Mouse (Mus musculus): ENCODE measurements at regions not wholly inside any gene's neighbourhood (a gene's known extent, or its start where the extent isn't known, plus 50 kb on each side); places are given as distances from the start of the nearest gene placed in this dataset.

GRCm38 (mm10) chr1:72963449-72963848 is 52.3 kb downstream of the Tnp1 start:
- WGBS, result 45% methylated on average over 7 of the region's 7 CpGs
- Histone ChIP-seq H3K27me3 (ENCODE audit: control insufficient read depth, insufficient read depth, low read length) (no peaks in the 10 kb centered on the region), H3K9me3 (ENCODE audit: control insufficient read depth, low read length) (no peaks in the 10 kb centered on the region), H3K27ac (no peak overlapping the region), H3K4me1 (replicated peaks; ENCODE audit: control insufficient read depth, insufficient read depth, low read length) (0 out of 2 replicates have a peak, but pooled peaks cover 8% of the 10 kb centered on the region), H3K36me3 (replicated peaks; ENCODE audit: control insufficient read depth, insufficient read depth) (no peaks in the 10 kb centered on the region), H3K4me2 (replicated peaks) (no peak overlapping the region), H3K4me3 (replicated peaks; ENCODE audit: low read length) (no peak overlapping the region), H3K9ac (no peak overlapping the region; the same call in 1 of the 2 replicates)
- DNase-seq (ENCODE audit: low spot score) (no peak), ATAC-seq (ENCODE audit: low FRiP score) (0 out of 2 replicates have a peak, but pooled peaks have one; percentile 34)

GRCm38 (mm10) chr1:72960241-72960653 is 55.5 kb downstream of the Tnp1 start:
- DNase-seq (ENCODE audit: low spot score), result no peak

GRCm38 (mm10) chr1:72955387-72955786 is 60.3 kb downstream of the Tnp1 start:
- 93% methylated on average over 2 of the region's 2 CpGs for WGBS
- Histone ChIP-seq H3K4me2 (replicated peaks) (no peak overlapping the region), H3K27ac (no peak overlapping the region), H3K9ac (no peak overlapping the region), H3K27me3 (ENCODE audit: control insufficient read depth, insufficient read depth, low read length) (no peaks in the 10 kb centered on the region), H3K4me1 (replicated peaks; ENCODE audit: control insufficient read depth, insufficient read depth, low read length) (no peaks in the 10 kb centered on the region), H3K36me3 (replicated peaks; ENCODE audit: control insufficient read depth, insufficient read depth) (no peaks in the 10 kb centered on the region), H3K9me3 (ENCODE audit: control insufficient read depth, low read length) (no peaks in the 10 kb centered on the region), H3K4me3 (replicated peaks; ENCODE audit: low read length) (no peak overlapping the region)
- DNase-seq (ENCODE audit: low spot score) (no peak), ATAC-seq (ENCODE audit: low FRiP score) (no peak)

More at GRCm38 (mm10) chr1:72960241-72960653, 55.5 kb downstream of the Tnp1 start:
- WGBS, result 18% methylated on average over 4 of the region's 4 CpGs
- H3K4me3 ChIP-seq (replicated peaks; ENCODE audit: low read length), result no peak overlapping the region
- no peak overlapping the region for H3K9ac ChIP-seq
- no peak for ATAC-seq (ENCODE audit: low FRiP score)
- H3K4me1 ChIP-seq (replicated peaks; ENCODE audit: control insufficient read depth, insufficient read depth, low read length), result 0 out of 2 replicates have a peak, but pooled peaks cover 8% of the 10 kb centered on the region
- H3K9me3 ChIP-seq (ENCODE audit: control insufficient read depth, low read length), result no peaks in the 10 kb centered on the region
- H3K36me3 ChIP-seq (replicated peaks; ENCODE audit: control insufficient read depth, insufficient read depth), result no peaks in the 10 kb centered on the region
- no peaks in the 10 kb centered on the region for H3K27me3 ChIP-seq (ENCODE audit: control insufficient read depth, insufficient read depth, low read length)
- no peak overlapping the region for H3K4me2 ChIP-seq (replicated peaks)
- no peak overlapping the region for H3K27ac ChIP-seq

- H3K9ac ChIP-seq, result no peak overlapping the region
- no peaks in the 10 kb centered on the region for H3K27me3 ChIP-seq (ENCODE audit: control insufficient read depth, insufficient read depth, low read length)
- no peak overlapping the region for H3K27ac ChIP-seq
- H3K4me1 ChIP-seq (replicated peaks; ENCODE audit: control insufficient read depth, insufficient read depth, low read length), result no peaks in the 10 kb centered on the region
- 53% methylated on average over 6 of the region's 6 CpGs for WGBS
- H3K4me3 ChIP-seq (replicated peaks; ENCODE audit: low read length), result no peak overlapping the region
- ATAC-seq (ENCODE audit: low FRiP score), result no peak
- no peak overlapping the region for H3K4me2 ChIP-seq (replicated peaks)
- no peaks in the 10 kb centered on the region for H3K9me3 ChIP-seq (ENCODE audit: control insufficient read depth, low read length)
- DNase-seq (ENCODE audit: low spot score), result no peak
- no peaks in the 10 kb centered on the region for H3K36me3 ChIP-seq (replicated peaks; ENCODE audit: control insufficient read depth, insufficient read depth)
Observed at GRCm38 (mm10) chr1:72952896-72953295, 62.8 kb downstream of the Tnp1 start.

- Histone ChIP-seq H3K9me3 (ENCODE audit: control insufficient read depth, low read length) (no peaks in the 10 kb centered on the region), H3K9ac (no peak overlapping the region), H3K36me3 (replicated peaks; ENCODE audit: control insufficient read depth, insufficient read depth) (no peaks in the 10 kb centered on the region), H3K4me2 (replicated peaks) (no peak overlapping the region), H3K27ac (no peak overlapping the region), H3K4me1 (replicated peaks; ENCODE audit: control insufficient read depth, insufficient read depth, low read length) (no peaks in the 10 kb centered on the region), H3K27me3 (ENCODE audit: control insufficient read depth, insufficient read depth, low read length) (no peaks in the 10 kb centered on the region), H3K4me3 (replicated peaks; ENCODE audit: low read length) (no peak overlapping the region)
- no peak for ATAC-seq (ENCODE audit: low FRiP score)
- no peak for DNase-seq (ENCODE audit: low spot score)
- WGBS, result 55% methylated on average over 7 of the region's 7 CpGs
Observed at GRCm38 (mm10) chr1:72951802-72952201, 63.9 kb downstream of the Tnp1 start.

GRCm38 (mm10) chr1:72951365-72951764 is 64.3 kb downstream of the Tnp1 start:
- Histone ChIP-seq H3K27ac (no peak overlapping the region), H3K4me1 (replicated peaks; ENCODE audit: control insufficient read depth, insufficient read depth, low read length) (no peaks in the 10 kb centered on the region), H3K9ac (no peak overlapping the region), H3K27me3 (ENCODE audit: control insufficient read depth, insufficient read depth, low read length) (no peaks in the 10 kb centered on the region), H3K9me3 (ENCODE audit: control insufficient read depth, low read length) (no peaks in the 10 kb centered on the region), H3K4me2 (replicated peaks) (no peak overlapping the region), H3K4me3 (replicated peaks; ENCODE audit: low read length) (no peak overlapping the region), H3K36me3 (replicated peaks; ENCODE audit: control insufficient read depth, insufficient read depth) (no peaks in the 10 kb centered on the region)
- DNase-seq (ENCODE audit: low spot score) (no peak), ATAC-seq (ENCODE audit: low FRiP score) (no peak)
- WGBS, result 91% methylated on average over 7 of the region's 7 CpGs

- Histone ChIP-seq H3K4me3 (replicated peaks; ENCODE audit: low read length) (no peak overlapping the region), H3K4me2 (replicated peaks) (no peak overlapping the region), H3K9me3 (ENCODE audit: control insufficient read depth, low read length) (no peaks in the 10 kb centered on the region), H3K4me1 (replicated peaks; ENCODE audit: control insufficient read depth, insufficient read depth, low read length) (peaks cover 11% of the 10 kb centered on the region; the same call in 1 of the 2 replicates), H3K36me3 (replicated peaks; ENCODE audit: control insufficient read depth, insufficient read depth) (no peaks in the 10 kb centered on the region), H3K27me3 (ENCODE audit: control insufficient read depth, insufficient read depth, low read length) (0 out of 2 replicates have a peak, but pooled peaks cover 3% of the 10 kb centered on the region), H3K27ac (no peak overlapping the region), H3K9ac (no peak overlapping the region)
- ATAC-seq (ENCODE audit: low FRiP score) (no peak), DNase-seq (ENCODE audit: low spot score) (no peak)
- WGBS, result 23% methylated on average over 4 of the region's 4 CpGs
Observed at GRCm38 (mm10) chr1:72946235-72946634, 69.5 kb downstream of the Tnp1 start.

GRCm38 (mm10) chr1:72945750-72946102 is 70.0 kb downstream of the Tnp1 start:
- H3K4me1 ChIP-seq (replicated peaks; ENCODE audit: control insufficient read depth, insufficient read depth, low read length), result peaks cover 11% of the 10 kb centered on the region; the same call in 1 of the 2 replicates
- DNase-seq (ENCODE audit: low spot score) (no peak), ATAC-seq (ENCODE audit: low FRiP score) (no peak)
- H3K9me3 ChIP-seq (ENCODE audit: control insufficient read depth, low read length), result no peaks in the 10 kb centered on the region
- H3K4me3 ChIP-seq (replicated peaks; ENCODE audit: low read length), result no peak overlapping the region
- no peaks in the 10 kb centered on the region for H3K36me3 ChIP-seq (replicated peaks; ENCODE audit: control insufficient read depth, insufficient read depth)
- H3K4me2 ChIP-seq (replicated peaks), result peak overlapping the region; percentile 40
- H3K27ac ChIP-seq, result no peak overlapping the region
- H3K9ac ChIP-seq, result no peak overlapping the region
- WGBS, result 12% methylated on average over 9 of the region's 9 CpGs
- 0 out of 2 replicates have a peak, but pooled peaks cover 3% of the 10 kb centered on the region for H3K27me3 ChIP-seq (ENCODE audit: control insufficient read depth, insufficient read depth, low read length)

GRCm38 (mm10) chr1:72944805-72945749 is 70.4 kb upstream of the Igfbp5 start:
- H3K4me1 ChIP-seq (replicated peaks; ENCODE audit: control insufficient read depth, insufficient read depth, low read length), result peaks cover 11% of the 10 kb centered on the region; the same call in 1 of the 2 replicates
- H3K4me3 ChIP-seq (replicated peaks; ENCODE audit: low read length), result no peak overlapping the region
- H3K27me3 ChIP-seq (ENCODE audit: control insufficient read depth, insufficient read depth, low read length), result 0 out of 2 replicates have a peak, but pooled peaks cover 3% of the 10 kb centered on the region
- WGBS, result 6% methylated on average over 21 of the region's 21 CpGs
- H3K36me3 ChIP-seq (replicated peaks; ENCODE audit: control insufficient read depth, insufficient read depth), result no peaks in the 10 kb centered on the region
- H3K27ac ChIP-seq, result no peak overlapping the region
- ATAC-seq (ENCODE audit: low FRiP score) (no peak), DNase-seq (ENCODE audit: low spot score) (no peak)
- H3K4me2 ChIP-seq (replicated peaks), result peak overlapping the region; percentile 40
- H3K9me3 ChIP-seq (ENCODE audit: control insufficient read depth, low read length), result no peaks in the 10 kb centered on the region
- H3K9ac ChIP-seq, result no peak overlapping the region
